Mouse (Mus musculus): ENCODE data around the gene Syngr2.

DNA sequence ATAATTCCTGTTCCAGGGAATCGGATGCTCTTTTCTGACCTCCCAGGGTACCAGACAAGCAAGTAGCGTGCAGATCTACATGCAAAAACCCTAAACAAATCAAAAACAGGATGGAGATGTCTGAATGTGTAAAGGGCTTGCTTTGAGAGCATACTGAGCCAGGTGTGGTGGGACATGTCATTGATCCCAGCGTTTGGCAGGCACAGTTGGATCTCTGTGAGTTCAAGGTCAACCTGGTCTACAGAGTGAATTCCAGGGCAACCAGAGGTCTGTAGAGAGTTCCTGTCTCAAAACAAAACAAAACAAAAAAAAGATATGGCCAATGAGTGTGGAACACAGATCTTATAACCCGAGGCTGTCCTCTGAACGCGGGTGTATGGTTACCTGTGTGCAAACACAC is 13.9 kb downstream of the Syngr2 start:
- no peak for TF ChIP-seq CTCF (IDR thresholded peaks at IDR 0.05; ENCODE audit: low read depth)
- TF ChIP-seq EP300 (IDR thresholded peaks at IDR 0.05; ENCODE audit: low read depth): no peak
